Mouse (Mus musculus) heart, embryonic 16.5 days (tissue): ENCODE measurements at regions not wholly inside any gene's neighbourhood (a gene's known extent, or its start where the extent isn't known, plus 50 kb on each side); places are given as distances from the start of the nearest gene placed in this dataset.

Source experiments
- ATAC-seq: fragments of 200-750 bp; cut with Nextera tagmentation; replicated peaks from 2 replicates; pipeline ENCODE4 v1.8.0; 2017; ENCODE audit warnings: moderate number of reproducible peaks; ENCODE audit not compliant: insufficient read depth, low FRiP score; ENCODE audit errors: extremely low read depth
- H3K27ac ChIP-seq: fragments of 300-500 bp; sonication (generic); 2 replicates; pipeline ENCODE4 v1.5.1; 2014; ENCODE audit warnings: mild to moderate bottlenecking, low read length, control low read depth, moderate library complexity
- H3K27me3 ChIP-seq: fragments of 300-500 bp; sonication (generic); 2 replicates; pipeline ENCODE4 v1.6.1; 2014; ENCODE audit warnings: low read length, mixed read lengths; ENCODE audit not compliant: control insufficient read depth, insufficient read depth
- H3K36me3 ChIP-seq: fragments of 300-500 bp; sonication (generic); 2 replicates; pipeline ENCODE4 v1.6.1; 2014; ENCODE audit not compliant: control insufficient read depth, insufficient read depth
- H3K4me1 ChIP-seq: fragments of 300-500 bp; sonication (generic); 2 replicates; pipeline ENCODE4 v1.6.1; 2014; ENCODE audit warnings: low read length, mixed read lengths; ENCODE audit not compliant: control insufficient read depth, insufficient read depth
- H3K4me2 ChIP-seq: fragments of 300-500 bp; sonication (generic); 2 replicates; pipeline ENCODE4 v1.6.1; 2014; ENCODE audit warnings: low read depth, mild to moderate bottlenecking, control low read depth, low read length
- H3K4me3 ChIP-seq: fragments of 300-500 bp; sonication (generic); 2 replicates; pipeline ENCODE4 v1.5.1; 2014; ENCODE audit warnings: mild to moderate bottlenecking, control low read depth, low read length
- H3K9ac ChIP-seq: fragments of 300-500 bp; sonication (generic); 2 replicates; pipeline ENCODE4 v1.6.1; 2014; ENCODE audit warnings: low read length, control low read depth
- H3K9me3 ChIP-seq: fragments of 300-500 bp; sonication (generic); replicated peaks from 2 replicates; pipeline ENCODE4 v1.6.1; 2016; ENCODE audit warnings: low read length; ENCODE audit not compliant: control insufficient read depth
- WGBS: fragments of 180-500 bp; shearing (Covaris S2); extraction: QIAGEN DNeasy Blood & Tissue Kit; methylation state at CpG from one replicate; pipeline ENCODE4 v1.1.7; 2014; 5-methylcytosine and 5-hydroxymethylcytosine counted together

GRCm38 (mm10) chrX:143996716-143997115 lies 63.6 kb upstream of the Dcx start:
- Histone ChIP-seq H3K27me3 (no peaks in the 10 kb centered on the region), H3K9ac (no peak overlapping the region)
- WGBS: 18% methylated on average over 4 of the region's 4 CpGs

More at GRCm38 (mm10) chrX:143996716-143997115, 63.6 kb upstream of the Dcx start:
- no peaks in the 10 kb centered on the region for H3K4me1 ChIP-seq
- H3K9me3 ChIP-seq: no peaks in the 10 kb centered on the region
- no peak overlapping the region for H3K4me3 ChIP-seq
- ATAC-seq: no peak
- H3K4me2 ChIP-seq: peak overlapping the region; percentile 31; the same call in 1 of the 2 replicates
- H3K36me3 ChIP-seq: no peaks in the 10 kb centered on the region
- H3K27ac ChIP-seq: no peak overlapping the region
